Mouse (Mus musculus) lung, adult 2 months (tissue): Measurements from ENCODE around the gene Gm20388.

ENCODE experiments used
- CTCF ChIP-seq: fragments of 200-500 bp; IDR thresholded peaks from 2 replicates; pipeline ENCODE4 v1.5.1; 2011; ENCODE audit warnings: mild to moderate bottlenecking, low read length, control low read depth; ENCODE audit not compliant: insufficient read depth
- POLR2A ChIP-seq: fragments of 200-500 bp; IDR thresholded peaks from 2 replicates; pipeline ENCODE4 v1.6.1; 2011; ENCODE audit warnings: low read depth, mild to moderate bottlenecking, control low read depth, low read length, borderline replicate concordance; ENCODE audit errors: extremely low read depth

GRCm38 (mm10) chr8:123132953-123133352, 3222.3 kb downstream of the Gm20388 start:
- TF ChIP-seq POLR2A (no peak), CTCF (no peak; the same call in 1 of the 2 replicates)
